ENCODE assay signal across 16 mouse cellular contexts in the genomic region with DNA sequence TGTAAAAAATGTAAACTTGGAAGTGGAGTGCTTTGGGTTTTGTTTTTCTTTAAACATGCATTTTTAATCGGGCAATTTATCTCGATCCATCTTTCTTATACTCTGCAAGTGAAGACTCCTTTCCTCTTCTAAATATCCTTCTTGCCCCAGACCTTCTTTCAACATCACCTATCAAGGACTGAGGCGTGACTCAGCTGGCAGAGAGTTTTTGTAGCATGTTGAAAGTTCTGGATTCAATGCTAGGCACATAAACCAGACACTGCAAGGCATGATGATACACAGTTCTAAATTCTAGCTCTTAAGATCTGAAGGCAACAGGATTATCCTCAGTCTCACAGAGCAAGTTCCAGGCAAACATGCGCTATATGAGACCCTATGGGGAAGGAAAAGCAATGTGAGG.
DNase-seq lines count a peak whose midpoint lies in the region.
"Had no signal": no experiment of that assay in that cellular context is flagged by ENCODE, and none has a peak within 500 bp of the region (broad histone marks: within the 10 kb centered on the region; RNA-seq: fewer than 3 reads in every experiment).

No protein-coding gene starts in this region.

- peak; percentile 62 for DNase-seq in adrenal gland, adult 2 months
- DNase-seq in adrenal gland, postnatal 10 days, result no peak
- peak; percentile 27 for DNase-seq in adrenal gland, adult 8-10 months
- no peak for DNase-seq in adrenal gland, postnatal 25 days
- peak; percentile 5 for DNase-seq in adrenal gland, postnatal 14 days
- no peak for DNase-seq in adrenal gland, postnatal 4 days (ENCODE audit: low spot score in 2 of 2)
- DNase-seq: B cell, adult 2 months; cerebellum, adult 11 months; cerebellum, adult 11-12 months; cerebellum, adult 18-20 months; cerebellum, adult 2 months; cerebellum, adult 8-10 months; cerebellum, adult 9-10 months; cerebellum, adult 9-11 months; cerebellum, postnatal 10 days; cerebellum, postnatal 14 days had no signal

Comparison
In these comparisons a context has a peak if more than half of its experiments do, and no peak if none do; other contexts are left out.
1. DNase-seq: peak in adrenal gland, adult 2 months (single experiment), adrenal gland, adult 8-10 months (single experiment) and adrenal gland, postnatal 14 days (single experiment); none in adrenal gland, postnatal 10 days (single experiment), adrenal gland, postnatal 25 days (single experiment) and adrenal gland, postnatal 4 days (0 of 2).